Mouse (Mus musculus) CH12.LX (cell line): ENCODE results near the gene Hspbp1. TPM values are rescaled to one million over a fixed set of nuclear protein-coding genes. Genes with fewer than 3 reads are reported as not detected.

Source experiments
- DNase-seq: peaks from one replicate; pipeline ENCODE4 v3.0.0-alpha.2; 2013; ENCODE audit errors: extremely low read depth
- H3K27ac ChIP-seq: 2 replicates; pipeline ENCODE4 v1.5.1; 2012; ENCODE audit warnings: low read depth, mild to moderate bottlenecking, control low read depth, moderate library complexity; ENCODE audit not compliant: insufficient read depth
- H3K27me3 ChIP-seq: replicated peaks from 2 replicates; pipeline ENCODE3; 2012; ENCODE audit warnings: inconsistent platforms
- H3K36me3 ChIP-seq, 2 experiments: replicated peaks in 1 of 2; 2 replicates each; pipeline versions ENCODE3 to v1.6.1; 2012; ENCODE audit warnings: inconsistent platforms in 1 of 2, low read length in 1 of 2, mild to moderate bottlenecking in 1 of 2, mixed read lengths in 1 of 2, moderate library complexity in 1 of 2; ENCODE audit not compliant: control insufficient read depth in 1 of 2, insufficient read depth in 1 of 2
- H3K4me1 ChIP-seq, 2 experiments: 2 replicates each; pipeline ENCODE4 v1.6.1; 2012; ENCODE audit warnings: inconsistent platforms in 1 of 2, moderate library complexity in 1 of 2; ENCODE audit not compliant: insufficient read depth in 2 of 2, control insufficient read depth in 1 of 2
- H3K4me2 ChIP-seq: 2 replicates; pipeline ENCODE4 v1.6.1; 2012; ENCODE audit warnings: low read depth, mild to moderate bottlenecking, control low read depth; ENCODE audit not compliant: poor library complexity, insufficient read depth, severe bottlenecking
- H3K4me3 ChIP-seq, 3 experiments: fragments of 150-350 bp in 1 of 3; sonication (generic) in 1 of 3; replicated peaks in 1 of 3; 2 replicates each; pipeline versions ENCODE3 to v1.5.1; 2011 to 2012; ENCODE audit warnings: low read depth in 2 of 3, low read length in 2 of 3, mild to moderate bottlenecking in 2 of 3, moderate library complexity in 2 of 3, control low read depth in 1 of 3, improper control_type of control experiment in 1 of 3, inconsistent platforms in 1 of 3, mixed read lengths in 1 of 3; ENCODE audit not compliant: poor library complexity in 1 of 3
- H3K79me2 ChIP-seq: replicated peaks from 2 replicates; pipeline ENCODE4 v1.6.1; 2012; ENCODE audit warnings: mild to moderate bottlenecking, moderate library complexity; ENCODE audit not compliant: control insufficient read depth, poor library complexity, insufficient read depth, severe bottlenecking; ENCODE audit errors: extremely low read depth
- H3K9ac ChIP-seq: 2 replicates; pipeline ENCODE4 v1.6.1; 2012; ENCODE audit warnings: low read depth, mild to moderate bottlenecking, control low read depth, moderate library complexity; ENCODE audit not compliant: insufficient read depth
- H3K9me3 ChIP-seq: replicated peaks from 2 replicates; pipeline ENCODE3; 2012; ENCODE audit warnings: low read length, inconsistent platforms, mixed read lengths
- BHLHE40 ChIP-seq: IDR thresholded peaks from 2 replicates; pipeline ENCODE4 v1.6.1; 2011; ENCODE audit warnings: mild to moderate bottlenecking, low read depth, low read length, improper control_type of control experiment
- CHD1 ChIP-seq: IDR thresholded peaks from 2 replicates; pipeline ENCODE4 v1.6.1; 2012; ENCODE audit warnings: low read depth, low read length, improper control_type of control experiment, inconsistent platforms
- CHD2 ChIP-seq: IDR thresholded peaks from 2 replicates; pipeline ENCODE4 v1.6.1; 2011; ENCODE audit warnings: low read length, improper control_type of control experiment
- E2F4 ChIP-seq: IDR thresholded peaks from 2 replicates; pipeline ENCODE4 v1.6.1; 2011; ENCODE audit warnings: low read depth, low read length, improper control_type of control experiment; ENCODE audit not compliant: insufficient replicate concordance
- ETS1 ChIP-seq: conservative IDR thresholded peaks from 2 replicates; pipeline ENCODE4 v1.6.1; 2012; ENCODE audit warnings: low read depth, mild to moderate bottlenecking, inconsistent platforms, low read length, improper control_type of control experiment, moderate library complexity
- IRF4 ChIP-seq: IDR thresholded peaks from 2 replicates; pipeline ENCODE4 v1.6.1; 2014; ENCODE audit warnings: low read depth, mild to moderate bottlenecking, inconsistent platforms, low read length, improper control_type of control experiment
- KAT2A ChIP-seq: IDR thresholded peaks from 2 replicates; pipeline ENCODE4 v1.6.1; 2012; ENCODE audit warnings: low read length, improper control_type of control experiment, inconsistent platforms; ENCODE audit not compliant: insufficient replicate concordance
- MAX ChIP-seq: IDR thresholded peaks from 2 replicates; pipeline ENCODE4 v1.6.1; 2011; ENCODE audit warnings: low read length, improper control_type of control experiment
- MAZ ChIP-seq: IDR thresholded peaks from 2 replicates; pipeline ENCODE4 v1.6.1; 2012; ENCODE audit warnings: low read depth, mild to moderate bottlenecking, inconsistent platforms, low read length, improper control_type of control experiment, moderate library complexity
- MEF2A ChIP-seq: IDR thresholded peaks from 2 replicates; pipeline ENCODE4 v1.6.1; 2014; ENCODE audit warnings: low read depth, mild to moderate bottlenecking, inconsistent platforms, low read length, improper control_type of control experiment, borderline replicate concordance
- MYC ChIP-seq: IDR thresholded peaks from 2 replicates; pipeline ENCODE4 v1.6.1; 2011; ENCODE audit warnings: low read depth, mild to moderate bottlenecking, improper control_type of control experiment, low read length
- PAX5 ChIP-seq: IDR thresholded peaks from 2 replicates; pipeline ENCODE4 v1.6.1; 2012; ENCODE audit warnings: low read length, inconsistent platforms, mixed read lengths
- POLR2A ChIP-seq: IDR thresholded peaks from 2 replicates; pipeline ENCODE4 v1.6.1; 2011; ENCODE audit warnings: low read depth, mild to moderate bottlenecking, improper control_type of control experiment, low read length
- RCOR1 ChIP-seq: conservative IDR thresholded peaks from 2 replicates; pipeline ENCODE4 v1.6.1; 2012; ENCODE audit warnings: low read depth, mild to moderate bottlenecking, inconsistent platforms, low read length, improper control_type of control experiment
- SMC3 ChIP-seq: IDR thresholded peaks from 2 replicates; pipeline ENCODE4 v1.6.1; 2011; ENCODE audit warnings: low read depth, low read length, improper control_type of control experiment
- TBP ChIP-seq: conservative IDR thresholded peaks from 2 replicates; pipeline ENCODE4 v1.6.1; 2011; ENCODE audit warnings: low read depth, low read length, improper control_type of control experiment
- UBTF ChIP-seq: IDR thresholded peaks from 2 replicates; pipeline ENCODE4 v1.6.1; 2012; ENCODE audit warnings: low read depth, mild to moderate bottlenecking, inconsistent platforms, low read length, improper control_type of control experiment, moderate library complexity
- USF1 ChIP-seq: IDR thresholded peaks from 2 replicates; pipeline ENCODE4 v1.6.1; 2014; ENCODE audit warnings: low read depth, mild to moderate bottlenecking, inconsistent platforms, low read length, improper control_type of control experiment
- USF2 ChIP-seq: conservative IDR thresholded peaks from 2 replicates; pipeline ENCODE4 v1.6.1; 2011; ENCODE audit warnings: low read depth, low read length, improper control_type of control experiment
- ZC3H11A ChIP-seq: IDR thresholded peaks from 2 replicates; pipeline ENCODE4 v1.6.1; 2012; ENCODE audit warnings: low read depth, mild to moderate bottlenecking, inconsistent platforms, low read length, improper control_type of control experiment
- ZKSCAN1 ChIP-seq: IDR thresholded peaks from 2 replicates; pipeline ENCODE4 v1.6.1; 2012; ENCODE audit warnings: low read depth, inconsistent platforms, low read length, improper control_type of control experiment, borderline replicate concordance
- ZMIZ1 ChIP-seq: IDR thresholded peaks from 2 replicates; pipeline ENCODE4 v1.6.1; 2012; ENCODE audit warnings: low read depth, mild to moderate bottlenecking, inconsistent platforms, low read length, improper control_type of control experiment
- ZNF384 ChIP-seq: IDR thresholded peaks from 2 replicates; pipeline ENCODE4 v1.6.1; 2012; ENCODE audit warnings: low read depth, low read length, improper control_type of control experiment, inconsistent platforms
- dilution Hi-C: fragments of 300-500 bp; cut with MboI; formaldehyde crosslinking; loops from 2 replicates; pipeline ENCODE4 v1.14.3; 2020; ENCODE audit warnings: low sequenced_read_pairs; ENCODE audit not compliant: extremely low pct_unique_long_range_greater_than_20kb, extremely low pct_ligation_motif_present
- in situ Hi-C: fragments of 300-500 bp; cut with MboI; formaldehyde crosslinking; loops from 3 replicates; pipeline ENCODE4 v1.14.3; 2019; ENCODE audit warnings: low sequenced_read_pairs, low pct_ligation_motif_present, low pct_unique_long_range_greater_than_20kb, mixed read lengths
- polyA plus RNA-seq: library from polyadenylated mRNA; unstranded; fragments of >175 nt; gene quantifications from 2 replicates; pipeline ENCODE4 v1.2.1, GENCODE M21; 2012; ENCODE audit warnings: low read depth; ENCODE audit not compliant: insufficient read length
- total RNA-seq, 2 experiments: library from RNA; depleted of rRNA; stranded (reverse); fragments of 300-350 nt in 1 of 2; fragments of >200 nt in 1 of 2; gene quantifications; 2 replicates each; pipeline ENCODE4 v1.2.3; 2012 to 2014

Hspbp1 gene
- total and polyA plus RNA-seq, 3 experiments = 90.6 to 131 (median 98.8) TPM

- H3K4me3 ChIP-seq = peak overlapping the region; percentile 80 to 97 (median 91)
- dilution Hi-C loops (no loop called here), in situ Hi-C loops (no loop called here)
- H3K79me2 ChIP-seq = peaks cover 3% of the 10 kb centered on the region; the same call in 1 of the 2 replicates
- no peaks in the 10 kb centered on the region for H3K27me3 ChIP-seq
- DNase-seq = no peak
- peak overlapping the region; percentile 44 for H3K9ac ChIP-seq
- H3K4me2 ChIP-seq = peak overlapping the region; percentile 78
- TF ChIP-seq KAT2A (no peak), ZC3H11A (no peak), ZKSCAN1 (no peak), MAZ (no peak)
- no peaks in the 10 kb centered on the region for H3K9me3 ChIP-seq
- H3K36me3 ChIP-seq = peaks cover 23 to 27% of the 10 kb centered on the region in 2 experiments
- no peak overlapping the region for H3K27ac ChIP-seq
- peaks cover 0 to 18% of the 10 kb centered on the region in 2 experiments; a peak in 2 of 4 replicates for H3K4me1 ChIP-seq
These were observed 665 bp downstream of the Hspbp1 start for GRCm38 (mm10) chr7:4684203-4684602.

- dilution Hi-C loops (no loop called here), in situ Hi-C loops (no loop called here)
- Histone ChIP-seq H3K4me1 (peaks cover 0 to 18% of the 10 kb centered on the region in 2 experiments; a peak in 2 of 4 replicates), H3K4me2 (no peak overlapping the region), H3K9ac (no peak overlapping the region; the same call in 1 of the 2 replicates), H3K4me3 (no peak overlapping the region), H3K27ac (no peak overlapping the region), H3K36me3 (peaks cover 26 to 33% of the 10 kb centered on the region in 2 experiments), H3K27me3 (no peaks in the 10 kb centered on the region), H3K79me2 (peaks cover 3% of the 10 kb centered on the region; the same call in 1 of the 2 replicates), H3K9me3 (no peaks in the 10 kb centered on the region)
- DNase-seq = peak; percentile 30
- TF ChIP-seq POLR2A (no peak), ETS1 (0 out of 2 replicates have a peak, but pooled peaks have one; percentile 12), SMC3 (no peak), IRF4 (peak; percentile 52; the same call in 1 of the 2 replicates), MEF2A (no peak), ZKSCAN1 (no peak), E2F4 (no peak), ZMIZ1 (no peak)
These were observed 1.6 kb downstream of the Hspbp1 start for GRCm38 (mm10) chr7:4683307-4683706.

GRCm38 (mm10) chr7:4675200-4675599, 9.7 kb downstream of the Hspbp1 start:
- H3K79me2 ChIP-seq = no peaks in the 10 kb centered on the region
- no peak overlapping the region for H3K4me2 ChIP-seq
- H3K27me3 ChIP-seq = no peaks in the 10 kb centered on the region
- no peak overlapping the region for H3K9ac ChIP-seq
- no peaks in the 10 kb centered on the region for H3K4me1 ChIP-seq
- in situ Hi-C loops = no loop called here
- no peaks in the 10 kb centered on the region for H3K9me3 ChIP-seq
- H3K4me3 ChIP-seq = no peak overlapping the region
- no peak for DNase-seq
- TF ChIP-seq CHD2 = no peak
- TF ChIP-seq MYC = no peak
- TF ChIP-seq CHD1 = no peak
- TF ChIP-seq PAX5 = no peak
- TF ChIP-seq USF2 = no peak
- no peak for TF ChIP-seq USF1
- no peak for TF ChIP-seq IRF4
- TF ChIP-seq BHLHE40 = no peak
- no peak for TF ChIP-seq MEF2A
- TF ChIP-seq SMC3 = no peak
- TF ChIP-seq TBP = no peak
- TF ChIP-seq UBTF = no peak
- TF ChIP-seq ZMIZ1 = no peak
- TF ChIP-seq RCOR1 = no peak
- no peak for TF ChIP-seq ZKSCAN1
- no peak for TF ChIP-seq ZNF384
- no peak for TF ChIP-seq MAX
- TF ChIP-seq KAT2A = no peak
- peaks cover 64 to 84% of the 10 kb centered on the region in 2 experiments for H3K36me3 ChIP-seq
- dilution Hi-C loops = no loop called here
- no peak overlapping the region for H3K27ac ChIP-seq
